Comparison of ENCODE assay signal across 10 mouse cellular contexts in genomic region chr12:86989378-86989777, GRCm38 (mm10). TPM values are rescaled to one million over a fixed set of nuclear protein-coding genes. Genes with fewer than 3 reads are reported as not detected.
DNase-seq lines count a peak whose midpoint lies in the region; ATAC-seq and TF ChIP-seq lines count a peak whose summit lies in the region.
"Had no signal": no experiment of that assay in that cellular context is flagged by ENCODE, and none has a peak within 500 bp of the region (broad histone marks: within the 10 kb centered on the region; RNA-seq: fewer than 3 reads in every experiment).

No protein-coding gene starts in this region.

- WGBS in kidney, embryonic 16.5 days: 9% methylated on average over 15 of the region's 15 CpGs
- 6% methylated on average over 15 of the region's 15 CpGs for WGBS in forebrain, embryonic 10.5 days
- 4% methylated on average over 15 of the region's 15 CpGs for WGBS in hindbrain, embryonic 13.5 days
- 2% methylated on average over 15 of the region's 15 CpGs for WGBS in midbrain, postnatal 0 days

- TF ChIP-seq CTCF in midbrain, postnatal 0 days (IDR thresholded peaks at IDR 0.05): no peak

- H3K27me3 ChIP-seq in kidney, embryonic 16.5 days (ENCODE audit: insufficient read depth, low read length): peaks cover 62% of the 10 kb centered on the region
- peaks cover 93% of the 10 kb centered on the region for H3K27me3 ChIP-seq in forebrain, embryonic 10.5 days (ENCODE audit: poor library complexity, severe bottlenecking)
- H3K27me3 ChIP-seq in hindbrain, embryonic 13.5 days: peaks cover 70% of the 10 kb centered on the region
- H3K27me3 ChIP-seq in midbrain, postnatal 0 days (ENCODE audit: insufficient read depth, low read length): peaks cover 7% of the 10 kb centered on the region; the same call in 1 of the 2 replicates

- no peak overlapping the region for H3K4me3 ChIP-seq in kidney, embryonic 16.5 days (ENCODE audit: low read length)
- peak overlapping the region; percentile 60; the same call in 1 of the 2 replicates for H3K4me3 ChIP-seq in forebrain, embryonic 10.5 days
- peak overlapping the region; percentile 62 for H3K4me3 ChIP-seq in hindbrain, embryonic 13.5 days
- H3K4me3 ChIP-seq in midbrain, postnatal 0 days (ENCODE audit: low read depth, low read length): peak overlapping the region; percentile 72

- H3K27ac ChIP-seq in kidney, embryonic 16.5 days (ENCODE audit: low read length): no peak overlapping the region
- H3K27ac ChIP-seq in forebrain, embryonic 10.5 days: no peak overlapping the region
- H3K27ac ChIP-seq in hindbrain, embryonic 13.5 days: no peak overlapping the region
- H3K27ac ChIP-seq in midbrain, postnatal 0 days (ENCODE audit: low read depth, low read length): 0 out of 2 replicates have a peak overlapping the region, but pooled peaks have one; percentile 77

- no peak for ATAC-seq in kidney, embryonic 16.5 days (ENCODE audit: low FRiP score, low TSS enrichment)
- peak; percentile 9; the same call in 1 of the 2 replicates for ATAC-seq in hindbrain, embryonic 13.5 days (ENCODE audit: low FRiP score)
- ATAC-seq in midbrain, postnatal 0 days (ENCODE audit: low FRiP score): 0 out of 2 replicates have a peak, but pooled peaks have one; percentile 14
- ATAC-seq in monocyte, adult 5-6 weeks (replicated peaks; ENCODE audit: insufficient number of reproducible peaks, low FRiP score, low TSS enrichment, poor library complexity, severe bottlenecking): no peak

- no peaks in the 10 kb centered on the region for H3K9me3 ChIP-seq in kidney, embryonic 16.5 days (ENCODE audit: low read length)
- H3K9me3 ChIP-seq in forebrain, embryonic 10.5 days: no peaks in the 10 kb centered on the region
- no peaks in the 10 kb centered on the region for H3K9me3 ChIP-seq in hindbrain, embryonic 13.5 days
- no peaks in the 10 kb centered on the region for H3K9me3 ChIP-seq in midbrain, postnatal 0 days (ENCODE audit: low read length)

- no peak overlapping the region for H3K9ac ChIP-seq in kidney, embryonic 16.5 days (replicated peaks; ENCODE audit: low read length)
- H3K9ac ChIP-seq in hindbrain, embryonic 13.5 days: peak overlapping the region; percentile 83
- peak overlapping the region; percentile 86 for H3K9ac ChIP-seq in midbrain, postnatal 0 days (replicated peaks; ENCODE audit: low read length, poor library complexity, severe bottlenecking)
- H3K9ac ChIP-seq: liver, postnatal 0 days had no signal

- no peak for DNase-seq in kidney, postnatal 4 days
- no peak for DNase-seq in forebrain, embryonic 10.5 days (ENCODE audit: extremely low spot score, low spot score)
- no peak for DNase-seq in midbrain, postnatal 0 days (ENCODE audit: low spot score)
- no peak for DNase-seq in frontal cortex, postnatal 36 days (ENCODE audit: low spot score in 2 of 2)
- no peak for DNase-seq in layer of hippocampus, postnatal 10 days (ENCODE audit: low spot score in 2 of 2)

- no peaks in the 10 kb centered on the region for H3K36me3 ChIP-seq in kidney, embryonic 16.5 days (ENCODE audit: insufficient read depth, low read length)
- H3K36me3 ChIP-seq in forebrain, embryonic 10.5 days (replicated peaks): no peaks in the 10 kb centered on the region
- no peaks in the 10 kb centered on the region for H3K36me3 ChIP-seq in hindbrain, embryonic 13.5 days
- H3K36me3 ChIP-seq in midbrain, postnatal 0 days (ENCODE audit: insufficient read depth, low read length): peaks cover 3% of the 10 kb centered on the region; the same call in 1 of the 2 replicates

- H3K4me2 ChIP-seq in kidney, embryonic 16.5 days (replicated peaks; ENCODE audit: low read depth, low read length): peak overlapping the region; percentile 43; the same call in 1 of the 2 replicates
- H3K4me2 ChIP-seq in hindbrain, embryonic 13.5 days: peak overlapping the region; percentile 85
- H3K4me2 ChIP-seq in midbrain, postnatal 0 days (ENCODE audit: low read depth, low read length, poor library complexity, severe bottlenecking): peak overlapping the region; percentile 90

- H3K4me1 ChIP-seq in kidney, embryonic 16.5 days (ENCODE audit: insufficient read depth, low read length): peaks cover 12% of the 10 kb centered on the region
- H3K4me1 ChIP-seq in forebrain, embryonic 10.5 days: peaks cover 32% of the 10 kb centered on the region
- H3K4me1 ChIP-seq in hindbrain, embryonic 13.5 days (replicated peaks): peaks cover 60% of the 10 kb centered on the region
- peaks cover 24% of the 10 kb centered on the region for H3K4me1 ChIP-seq in midbrain, postnatal 0 days (ENCODE audit: insufficient read depth, low read length)

RNA-seq across cellular contexts. Expression of gene Zdhhc22, which starts 0.9 kb away (rescaled TPM):
- polyA plus RNA-seq in kidney, embryonic 16.5 days (2015; fragmentation: Nextera tagmentation; extraction: Ambion mirVana): 0.14 TPM in 1 of 2 replicates, not detected in the other
- 0.07 TPM in 1 of 2 replicates, not detected in the other for polyA plus RNA-seq in forebrain, embryonic 10.5 days (2016; fragmentation: Nextera tagmentation; extraction: Ambion mirVana)
- polyA plus RNA-seq in hindbrain, embryonic 13.5 days (2015; fragmentation: Nextera tagmentation; extraction: Ambion mirVana): 12.1 and 13.4 TPM in 2 replicates
- total RNA-seq in midbrain, postnatal 0 days (2014; rRNA removed): 19.4 and 21.9 TPM in 2 replicates
- polyA plus RNA-seq in midbrain, postnatal 0 days (2015; fragmentation: Nextera tagmentation; extraction: Ambion mirVana): 30.9 and 32.2 TPM in 2 replicates
- total RNA-seq in layer of hippocampus, postnatal 10 days (2021): 10 to 100 TPM; 14.0 to 16.8 TPM
- 0.38 TPM in 1 of 3 replicates, not detected in the others for total RNA-seq in monocyte, adult 5-6 weeks (2017)
- total RNA-seq: granulocyte monocyte progenitor cell, adult 5-6 weeks had no signal
- polyA plus RNA-seq: liver, postnatal 0 days had no signal

RNA-seq across cellular contexts. Expression of gene Tmem63c, which starts 31.8 kb away (rescaled TPM):
- polyA plus RNA-seq in kidney, embryonic 16.5 days (2015; fragmentation: Nextera tagmentation; extraction: Ambion mirVana): 0.04 and 0.30 TPM in 2 replicates
- polyA plus RNA-seq in forebrain, embryonic 10.5 days (2016; fragmentation: Nextera tagmentation; extraction: Ambion mirVana): 0.15 TPM in 1 of 2 replicates, not detected in the other
- 6.8 and 7.3 TPM in 2 replicates for polyA plus RNA-seq in hindbrain, embryonic 13.5 days (2015; fragmentation: Nextera tagmentation; extraction: Ambion mirVana)
- 25.4 and 30.1 TPM in 2 replicates for total RNA-seq in midbrain, postnatal 0 days (2014; rRNA removed)
- 10.2 and 10.7 TPM in 2 replicates for polyA plus RNA-seq in midbrain, postnatal 0 days (2015; fragmentation: Nextera tagmentation; extraction: Ambion mirVana)
- total RNA-seq in layer of hippocampus, postnatal 10 days (2021): 10 to 100 TPM; 28.4 to 28.8 TPM
- total RNA-seq in monocyte, adult 5-6 weeks (2017): not detected in 3 replicates
- total RNA-seq: granulocyte monocyte progenitor cell, adult 5-6 weeks had no signal
- polyA plus RNA-seq: liver, postnatal 0 days had no signal

RNA-seq across cellular contexts. Expression of gene Cipc, which starts 42.5 kb away (rescaled TPM):
- 24.0 and 24.9 TPM in 2 replicates for polyA plus RNA-seq in kidney, embryonic 16.5 days (2015; fragmentation: Nextera tagmentation; extraction: Ambion mirVana)
- 39.1 and 40.4 TPM in 2 replicates for polyA plus RNA-seq in forebrain, embryonic 10.5 days (2016; fragmentation: Nextera tagmentation; extraction: Ambion mirVana)
- polyA plus RNA-seq in hindbrain, embryonic 13.5 days (2015; fragmentation: Nextera tagmentation; extraction: Ambion mirVana): 44.1 and 45.4 TPM in 2 replicates
- 65.7 and 77.5 TPM in 2 replicates for total RNA-seq in midbrain, postnatal 0 days (2014; rRNA removed)
- 34.6 and 37.6 TPM in 2 replicates for polyA plus RNA-seq in midbrain, postnatal 0 days (2015; fragmentation: Nextera tagmentation; extraction: Ambion mirVana)
- 10 to 100 TPM; 55.2 to 58.1 TPM for total RNA-seq in layer of hippocampus, postnatal 10 days (2021)
- total RNA-seq in monocyte, adult 5-6 weeks (2017): 25.1 to 34.7 TPM (median 25.9 TPM) in 3 replicates

Comparison
In these comparisons a context has a peak if more than half of its experiments do, and no peak if none do; other contexts are left out.
1. ATAC-seq: peak in hindbrain, embryonic 13.5 days (single experiment) and midbrain, postnatal 0 days (single experiment); none in kidney, embryonic 16.5 days (single experiment) and monocyte, adult 5-6 weeks (single experiment).
2. RNA of gene Zdhhc22, which starts 0.9 kb away (polyA plus RNA-seq): 30.9 to 32.2 TPM in midbrain, postnatal 0 days and 12.1 to 13.4 TPM in hindbrain, embryonic 13.5 days; 0.07 TPM in forebrain, embryonic 10.5 days and 0.14 TPM in kidney, embryonic 16.5 days; every median in the first group is over 10 times any median in the second.
3. Peak in every context shown above with its lines, with median percentiles within 50 percentile points of each other: H3K4me2 ChIP-seq.